Mouse (Mus musculus) MEL (cell line): ENCODE data around the gene Apex2.

ENCODE experiments used
- CHD2 ChIP-seq: IDR thresholded peaks from 2 replicates; pipeline ENCODE4 v1.6.1; 2011; ENCODE audit warnings: low read length, improper control_type of control experiment
- CTCF ChIP-seq, 3 experiments: IDR thresholded peaks in 2 of 3; conservative IDR thresholded peaks in 1 of 3; 2 replicates each; pipeline ENCODE4 v1.5.1; 2011 to 2012; ENCODE audit warnings: low read length in 3 of 3, low read depth in 2 of 3, mild to moderate bottlenecking in 2 of 3, improper control_type of control experiment in 1 of 3, inconsistent platforms in 1 of 3, mixed read lengths in 1 of 3, moderate library complexity in 1 of 3; ENCODE audit not compliant: control insufficient read depth in 1 of 3, insufficient read depth in 1 of 3, poor library complexity in 1 of 3, severe bottlenecking in 1 of 3
- MXI1 ChIP-seq: IDR thresholded peaks from 2 replicates; pipeline ENCODE4 v1.6.1; 2011; ENCODE audit warnings: mild to moderate bottlenecking, low read depth, low read length, improper control_type of control experiment
- MYB ChIP-seq: IDR thresholded peaks from 2 replicates; pipeline ENCODE4 v1.6.1; 2011; ENCODE audit warnings: mild to moderate bottlenecking, low read depth, low read length, improper control_type of control experiment
- POLR2A ChIP-seq, 2 experiments: IDR thresholded peaks; 2 replicates each; pipeline ENCODE4 v1.6.1; 2011 to 2012; ENCODE audit warnings: low read length in 2 of 2, mild to moderate bottlenecking in 2 of 2, control low read depth in 1 of 2, improper control_type of control experiment in 1 of 2, low read depth in 1 of 2, moderate library complexity in 1 of 2; ENCODE audit not compliant: control insufficient read depth in 1 of 2, insufficient read depth in 1 of 2, poor library complexity in 1 of 2
- SIN3A ChIP-seq: IDR thresholded peaks from 2 replicates; pipeline ENCODE4 v1.6.1; 2012; ENCODE audit warnings: low read length, improper control_type of control experiment, inconsistent platforms

GRCm38 (mm10) chrX:150508696-150509095, 81.0 kb downstream of the Apex2 start:
- TF ChIP-seq MYB (no peak), POLR2A (IDR thresholded peaks at IDR 0.05; ENCODE audit: control insufficient read depth in 1 of 2, insufficient read depth in 1 of 2, low read depth in 1 of 2, low read length in 2 of 2, poor library complexity in 1 of 2) (no peak), MXI1 (no peak), CTCF (IDR thresholded peaks at IDR 0.05 in 2 of 3, conservative IDR thresholded peaks at IDR 0.05 in 1 of 3; ENCODE audit: control insufficient read depth in 1 of 3, insufficient read depth in 1 of 3, low read depth in 2 of 3, low read length in 3 of 3, poor library complexity in 1 of 3, severe bottlenecking in 1 of 3) (no peak), SIN3A (no peak), CHD2 (no peak)
